Mouse (Mus musculus) heart, postnatal 0 days (tissue): ENCODE measurements at regions not wholly inside any gene's neighbourhood (a gene's known extent, or its start where the extent isn't known, plus 50 kb on each side); places are given as distances from the start of the nearest gene placed in this dataset.

Source experiments
- CTCF ChIP-seq: IDR thresholded peaks from 2 replicates; pipeline ENCODE4 v1.5.1; 2016; ENCODE audit warnings: antibody characterized with exemption, control low read depth, low read depth
- EP300 ChIP-seq: IDR thresholded peaks from 2 replicates; pipeline ENCODE4 v1.6.1; 2016; ENCODE audit warnings: antibody characterized with exemption, low read depth

DNA sequence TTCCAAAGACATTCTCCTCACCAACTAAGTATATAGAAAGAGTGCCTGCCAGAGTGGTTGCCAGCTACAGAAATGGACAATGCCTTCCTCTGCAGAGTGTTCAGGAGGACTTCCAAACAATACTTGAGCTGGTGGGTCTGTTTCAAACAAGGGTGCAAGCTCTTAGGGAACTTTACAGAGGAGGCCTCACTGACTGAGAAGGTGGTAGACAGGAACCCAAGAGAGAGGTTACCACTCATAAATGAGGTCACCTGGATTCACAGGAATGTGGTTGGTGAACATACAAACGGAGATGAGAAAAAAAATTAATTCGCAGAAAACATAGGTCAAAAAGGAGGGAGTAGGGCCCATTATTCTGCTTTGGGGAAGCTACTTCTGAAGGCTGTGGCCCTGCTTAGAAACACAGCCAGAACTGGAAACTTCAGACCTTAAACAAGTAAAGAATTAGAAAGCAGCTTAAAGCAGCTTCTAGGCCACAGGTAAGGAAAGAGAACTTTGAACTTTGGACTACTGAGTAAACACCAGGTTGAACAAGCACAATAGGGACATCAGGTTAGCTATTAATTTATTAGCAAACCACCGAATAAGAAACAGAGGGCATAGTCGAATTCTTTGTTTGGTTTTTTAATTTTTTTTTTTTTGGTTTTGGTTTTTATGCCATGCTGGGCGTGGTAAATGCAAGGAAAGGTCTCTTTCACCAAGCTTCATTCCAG is 83.7 kb upstream of the Zcchc13 start:
- TF ChIP-seq CTCF (no peak), EP300 (no peak)
